Mouse (Mus musculus) hindbrain, embryonic 14.5 days (tissue): ENCODE measurements around the gene Ern1. TPM values are rescaled to one million over a fixed set of nuclear protein-coding genes. Genes with fewer than 3 reads are reported as not detected.

Experiments
- ATAC-seq: fragments of 200-750 bp; cut with Nextera tagmentation; 2 replicates; pipeline ENCODE4 v1.8.0; 2017; ENCODE audit warnings: moderate number of reproducible peaks, mild to moderate bottlenecking, moderate TSS enrichment, moderate library complexity; ENCODE audit not compliant: low FRiP score
- DNase-seq: peaks from one replicate; pipeline ENCODE4 v3.0.0-alpha.2; 2015; ENCODE audit warnings: low spot score
- H3K27ac ChIP-seq: fragments of 300-500 bp; sonication (generic); 2 replicates; pipeline ENCODE4 v1.5.1; 2014; ENCODE audit warnings: mild to moderate bottlenecking, moderate library complexity
- H3K27me3 ChIP-seq: fragments of 300-500 bp; sonication (generic); 2 replicates; pipeline ENCODE4 v1.6.1; 2014; ENCODE audit warnings: mild to moderate bottlenecking, low read length, mixed read lengths; ENCODE audit not compliant: control insufficient read depth, insufficient read depth
- H3K36me3 ChIP-seq: fragments of 300-500 bp; sonication (generic); replicated peaks from 2 replicates; pipeline ENCODE4 v1.6.1; 2014; ENCODE audit not compliant: control insufficient read depth, insufficient read depth
- H3K4me1 ChIP-seq: fragments of 300-500 bp; sonication (generic); replicated peaks from 2 replicates; pipeline ENCODE4 v1.6.1; 2014; ENCODE audit warnings: antibody characterized with exemption, low read length, mixed read lengths; ENCODE audit not compliant: control insufficient read depth, insufficient read depth
- H3K4me2 ChIP-seq: fragments of 300-500 bp; sonication (generic); replicated peaks from 2 replicates; pipeline ENCODE4 v1.6.1; 2014; ENCODE audit warnings: mild to moderate bottlenecking, moderate library complexity
- H3K4me3 ChIP-seq: fragments of 300-500 bp; sonication (generic); replicated peaks from 2 replicates; pipeline ENCODE4 v1.5.1; 2014; ENCODE audit warnings: mild to moderate bottlenecking, low read length
- H3K9ac ChIP-seq: fragments of 300-500 bp; sonication (generic); 2 replicates; pipeline ENCODE4 v1.6.1; 2014
- H3K9me3 ChIP-seq: fragments of 300-500 bp; sonication (generic); 2 replicates; pipeline ENCODE4 v1.6.1; 2016; ENCODE audit warnings: low read length; ENCODE audit not compliant: control insufficient read depth
- WGBS: fragments of 180-500 bp; shearing (Covaris S2); extraction: QIAGEN DNeasy Blood & Tissue Kit; methylation state at CpG from one replicate; pipeline ENCODE4 v1.1.7; 2014; 5-methylcytosine and 5-hydroxymethylcytosine counted together
- polyA plus RNA-seq: library from polyadenylated mRNA; unstranded; fragments of >200 nt; fragmentation: Nextera tagmentation; extraction: Ambion mirVana; gene quantifications from 2 replicates; pipeline ENCODE4 v1.2.1, GENCODE M21; 2014

Gene Ern1
- polyA plus RNA-seq, 1 experiment from 2014 or later = 7.2 TPM

DNA sequence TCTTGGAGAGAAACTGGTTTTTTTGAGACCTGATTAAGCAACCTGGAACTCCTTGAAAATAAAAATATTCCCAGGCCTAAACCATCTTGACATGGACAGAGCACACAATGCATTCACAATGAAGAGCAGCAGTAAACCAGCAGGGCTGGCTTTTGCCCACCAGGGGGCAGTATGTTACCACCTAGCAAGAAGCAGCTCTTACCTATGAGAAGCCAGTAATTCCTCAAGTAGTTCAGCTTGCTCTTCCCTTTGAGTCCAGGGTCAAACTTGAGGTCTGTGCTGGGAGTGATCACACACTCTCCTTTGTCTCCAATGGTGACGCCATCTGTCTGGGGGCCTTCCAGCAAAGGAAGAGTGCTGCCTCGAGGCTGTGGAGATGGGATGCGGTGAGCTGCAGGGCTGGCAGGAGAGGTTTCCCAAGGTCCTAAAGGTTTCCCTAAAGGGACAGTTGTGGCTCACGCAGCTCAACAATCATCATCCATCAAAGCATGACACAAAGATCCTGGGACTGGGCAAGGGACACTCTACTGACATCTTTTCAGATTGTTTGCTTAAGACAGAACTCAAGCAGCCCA, 68.9 kb downstream of the Ern1 start:
- DNase-seq (peak; percentile 92), ATAC-seq (no peak; the same call in 1 of the 2 replicates)
- H3K9me3 ChIP-seq = no peaks in the 10 kb centered on the region
- no peak overlapping the region for H3K27ac ChIP-seq
- no peak overlapping the region for H3K4me3 ChIP-seq
- 41% methylated on average over 4 of the region's 4 CpGs for WGBS
- H3K4me2 ChIP-seq = no peak overlapping the region
- no peaks in the 10 kb centered on the region for H3K27me3 ChIP-seq
- H3K4me1 ChIP-seq = no peaks in the 10 kb centered on the region
- H3K9ac ChIP-seq = 0 out of 2 replicates have a peak overlapping the region, but pooled peaks have one; percentile 16
- peaks cover 13% of the 10 kb centered on the region; the same call in 1 of the 2 replicates for H3K36me3 ChIP-seq

- Histone ChIP-seq H3K4me1 (no peaks in the 10 kb centered on the region), H3K9me3 (no peaks in the 10 kb centered on the region), H3K27me3 (no peaks in the 10 kb centered on the region), H3K36me3 (peaks cover 20% of the 10 kb centered on the region), H3K27ac (no peak overlapping the region), H3K4me2 (no peak overlapping the region), H3K4me3 (no peak overlapping the region), H3K9ac (0 out of 2 replicates have a peak overlapping the region, but pooled peaks have one; percentile 16)
- DNase-seq = no peak
- 85% methylated on average over 2 of the region's 2 CpGs for WGBS
- no peak for ATAC-seq
Observed at GRCm38 (mm10) chr11:106417860-106418259, 69.8 kb downstream of the Ern1 start.

DNA sequence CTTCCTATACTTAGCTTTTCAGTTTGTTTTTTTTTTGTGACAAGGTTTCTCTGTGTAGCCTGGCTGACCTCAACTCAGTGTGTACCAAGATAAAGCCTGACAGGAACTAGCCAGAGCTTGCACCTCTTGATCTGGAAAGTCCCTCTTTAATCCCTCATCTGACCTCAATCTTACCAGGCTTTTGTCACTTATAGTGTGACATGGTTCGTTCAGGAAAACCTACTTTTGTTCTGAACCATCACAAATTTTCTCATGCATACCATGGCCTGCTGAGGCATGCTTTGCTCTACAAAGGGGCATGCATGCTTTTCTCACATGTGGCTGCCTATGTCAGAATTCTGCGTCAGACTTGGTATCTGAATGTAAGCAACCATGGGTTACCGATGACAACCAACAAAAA, 71.3 kb downstream of the Ern1 start:
- Histone ChIP-seq H3K36me3 (peaks cover 27% of the 10 kb centered on the region), H3K4me1 (no peaks in the 10 kb centered on the region), H3K27me3 (no peaks in the 10 kb centered on the region), H3K27ac (no peak overlapping the region), H3K9me3 (no peaks in the 10 kb centered on the region), H3K4me2 (no peak overlapping the region), H3K9ac (no peak overlapping the region), H3K4me3 (no peak overlapping the region)
- no peak for ATAC-seq
- 65% methylated on average over 3 of the region's 3 CpGs for WGBS
- DNase-seq = no peak

DNA sequence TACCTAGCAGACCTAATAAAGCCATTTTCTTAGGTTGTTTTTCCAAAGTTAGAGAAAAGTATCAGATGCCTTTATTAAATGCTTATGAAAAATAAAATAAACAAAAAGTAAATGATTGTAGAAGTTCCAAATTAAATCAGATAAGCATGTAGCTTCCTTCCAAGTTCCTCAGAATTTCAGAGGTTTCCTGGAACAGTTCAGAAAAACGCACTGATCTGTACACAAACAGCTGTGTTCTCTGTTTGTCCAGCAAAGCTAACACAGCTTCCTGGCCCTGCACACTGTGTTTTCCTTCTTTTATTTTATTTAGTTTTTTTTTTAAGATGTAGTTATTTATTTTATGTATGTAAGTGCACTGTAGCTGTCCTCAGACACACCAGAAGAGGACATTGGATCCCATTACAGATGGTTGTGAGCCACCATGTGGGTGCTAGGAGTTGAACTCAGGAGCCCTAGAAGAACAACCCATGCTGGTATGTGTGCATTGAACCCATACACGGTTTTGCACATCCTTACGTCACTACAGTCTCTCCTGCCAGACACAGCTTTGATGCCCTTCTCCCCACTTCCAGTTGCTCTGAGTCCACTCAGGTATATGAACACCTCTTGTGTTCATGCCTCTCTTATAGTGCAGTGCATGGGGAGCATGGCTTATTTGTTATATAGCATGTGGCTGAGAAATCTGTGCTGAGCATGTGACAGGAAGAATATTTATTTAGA, 74.9 kb downstream of the Ern1 start:
- Histone ChIP-seq H3K27me3 (no peaks in the 10 kb centered on the region), H3K4me2 (no peak overlapping the region), H3K9ac (no peak overlapping the region), H3K4me3 (no peak overlapping the region), H3K36me3 (peaks cover 43% of the 10 kb centered on the region), H3K9me3 (no peaks in the 10 kb centered on the region), H3K27ac (no peak overlapping the region), H3K4me1 (no peaks in the 10 kb centered on the region)
- 95% methylated on average over 3 of the region's 3 CpGs for WGBS
- ATAC-seq (no peak), DNase-seq (no peak)

- Histone ChIP-seq H3K27me3 (no peaks in the 10 kb centered on the region), H3K9me3 (no peaks in the 10 kb centered on the region), H3K36me3 (peaks cover 58% of the 10 kb centered on the region), H3K4me1 (no peaks in the 10 kb centered on the region), H3K4me2 (no peak overlapping the region), H3K4me3 (no peak overlapping the region), H3K27ac (no peak overlapping the region), H3K9ac (no peak overlapping the region)
- ATAC-seq (no peak), DNase-seq (no peak)
- 92% methylated on average over 2 of the region's 2 CpGs for WGBS
Observed at GRCm38 (mm10) chr11:106411157-106411556, 76.5 kb downstream of the Ern1 start.

DNA sequence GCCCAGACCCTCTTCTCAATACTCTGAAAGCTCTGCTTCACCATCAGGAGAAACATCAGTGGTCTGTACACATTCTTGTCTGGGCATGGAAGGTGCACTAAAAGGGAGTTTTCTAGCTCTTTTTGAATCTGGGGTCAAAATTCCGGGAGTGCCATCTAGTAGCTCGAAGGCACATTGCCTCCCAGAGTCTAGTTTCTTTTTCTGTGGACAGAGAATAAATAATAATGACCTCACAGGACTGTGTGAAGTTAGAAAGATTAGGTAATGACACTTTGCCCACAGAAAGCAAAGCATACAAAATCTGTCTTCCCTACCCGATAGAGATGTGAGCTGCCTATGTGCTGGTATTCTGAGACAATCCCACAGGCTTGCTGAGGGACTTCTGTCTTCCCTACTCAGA, 77.1 kb downstream of the Ern1 start:
- H3K9ac ChIP-seq = no peak overlapping the region
- no peaks in the 10 kb centered on the region for H3K27me3 ChIP-seq
- H3K4me3 ChIP-seq = no peak overlapping the region
- 94% methylated on average over 3 of the region's 3 CpGs for WGBS
- no peak overlapping the region for H3K4me2 ChIP-seq
- DNase-seq (no peak), ATAC-seq (no peak)
- H3K9me3 ChIP-seq = no peaks in the 10 kb centered on the region
- H3K36me3 ChIP-seq = peaks cover 64% of the 10 kb centered on the region
- no peak overlapping the region for H3K27ac ChIP-seq
- H3K4me1 ChIP-seq = no peaks in the 10 kb centered on the region

DNA sequence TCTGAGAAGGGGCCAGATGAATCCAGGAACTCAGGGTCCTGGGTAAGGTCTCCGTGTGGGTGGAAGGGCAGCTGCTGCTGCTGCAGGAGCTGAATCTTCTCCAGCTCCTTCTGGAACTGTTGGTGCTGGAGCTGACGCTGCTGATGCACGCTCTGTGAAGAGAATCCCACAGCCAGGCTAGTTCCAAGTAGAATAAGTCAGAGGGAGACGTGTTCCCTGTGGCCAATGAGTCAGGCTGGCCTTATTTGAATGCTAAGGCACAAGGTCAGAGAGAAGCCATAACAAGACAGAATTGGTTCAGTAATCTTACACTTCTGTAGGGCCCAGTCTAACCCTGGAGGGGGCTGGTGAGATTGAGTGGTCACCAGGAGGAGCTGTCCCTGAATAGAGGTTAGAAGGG, 77.6 kb downstream of the Ern1 start:
- WGBS = 78% methylated on average over 4 of the region's 4 CpGs
- no peaks in the 10 kb centered on the region for H3K9me3 ChIP-seq
- H3K4me1 ChIP-seq = no peaks in the 10 kb centered on the region
- DNase-seq (no peak), ATAC-seq (no peak)
- H3K27ac ChIP-seq = no peak overlapping the region
- no peak overlapping the region for H3K4me2 ChIP-seq
- H3K27me3 ChIP-seq = no peaks in the 10 kb centered on the region
- H3K36me3 ChIP-seq = peaks cover 67% of the 10 kb centered on the region
- no peak overlapping the region for H3K4me3 ChIP-seq
- H3K9ac ChIP-seq = no peak overlapping the region

DNA sequence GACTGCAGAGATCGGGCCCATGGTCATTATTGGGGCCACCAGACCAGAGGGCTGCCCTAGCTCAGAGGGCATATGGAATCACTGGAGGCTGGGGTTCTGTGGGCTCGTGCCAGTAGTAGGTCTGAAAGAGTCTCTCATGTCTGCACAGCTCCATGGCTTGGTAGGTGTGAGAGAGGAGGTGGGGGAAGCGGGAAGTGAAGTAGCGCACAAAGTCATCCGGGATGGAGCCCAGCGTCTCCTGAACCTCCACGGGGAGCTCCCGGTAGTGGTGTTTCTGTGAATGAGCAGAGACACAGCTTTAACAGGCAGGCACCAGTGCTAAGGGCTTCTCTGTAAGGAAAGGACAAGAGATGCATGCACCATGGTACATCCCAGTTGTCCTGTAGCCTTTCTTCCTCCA, 89.2 kb downstream of the Ern1 start:
- H3K36me3 ChIP-seq = peaks cover 57% of the 10 kb centered on the region
- no peaks in the 10 kb centered on the region for H3K27me3 ChIP-seq
- DNase-seq (no peak), ATAC-seq (no peak)
- H3K4me1 ChIP-seq = no peaks in the 10 kb centered on the region
- H3K4me3 ChIP-seq = no peak overlapping the region
- H3K27ac ChIP-seq = no peak overlapping the region
- no peak overlapping the region for H3K4me2 ChIP-seq
- 95% methylated on average over 8 of the region's 8 CpGs for WGBS
- no peaks in the 10 kb centered on the region for H3K9me3 ChIP-seq
- no peak overlapping the region for H3K9ac ChIP-seq

GRCm38 (mm10) chr11:106397656-106398055, 90.0 kb downstream of the Ern1 start:
- H3K4me3 ChIP-seq = no peak overlapping the region
- WGBS = 84% methylated on average over 3 of the region's 3 CpGs
- H3K27ac ChIP-seq = no peak overlapping the region
- H3K27me3 ChIP-seq = no peaks in the 10 kb centered on the region
- H3K4me2 ChIP-seq = no peak overlapping the region
- H3K36me3 ChIP-seq = peaks cover 52% of the 10 kb centered on the region
- DNase-seq (no peak), ATAC-seq (no peak)
- no peak overlapping the region for H3K9ac ChIP-seq
- H3K9me3 ChIP-seq = no peaks in the 10 kb centered on the region
- no peaks in the 10 kb centered on the region for H3K4me1 ChIP-seq
